Mouse (Mus musculus): ENCODE measurements around the gene Gm1527.
"Not testable (repeated sequence)": the region's sequence is repeated elsewhere in the genome, so short reads cannot be mapped to it uniquely, and the experiment has no call there.

Gene Gm1527

GRCm38 (mm10) chr3:28892317-28892716 is at the start of gene Gm1527:
Gm1527 (plus strand) TSS chr3:28892617.
- DNase-seq = no peak

GRCm38 (mm10) chr3:28843231-28843630 is 49.2 kb upstream of the Gm1527 start:
- DNase-seq = peak; percentile 3

GRCm38 (mm10) chr3:28847115-28847514 is 45.3 kb upstream of the Gm1527 start:
- DNase-seq = no peak

- DNase-seq = not testable (repeated sequence)
Measured at GRCm38 (mm10) chr3:28852174-28852573, 40.2 kb upstream of the Gm1527 start.

GRCm38 (mm10) chr3:28859630-28860392 is 32.6 kb upstream of the Gm1527 start:
- not testable (repeated sequence) for DNase-seq

- not testable (repeated sequence) for DNase-seq
Measured at GRCm38 (mm10) chr3:28896966-28897365, 4.5 kb downstream of the Gm1527 start.

GRCm38 (mm10) chr3:28965931-28966330 is 73.5 kb downstream of the Gm1527 start:
- no peak for DNase-seq

- peak; percentile 51 for DNase-seq
Measured at GRCm38 (mm10) chr3:28968851-28969250, 76.4 kb downstream of the Gm1527 start.

All from kidney, adult 18-20 months (tissue).